Mouse (Mus musculus) thymus, postnatal 10 days (tissue): ENCODE measurements around the gene Drap1.

Experiments used
- DNase-seq, 2 experiments: peaks; one replicate each; pipeline ENCODE4 v3.0.0; 2021; ENCODE audit warnings: low spot score in 2 of 2

The Drap1 gene

DNA sequence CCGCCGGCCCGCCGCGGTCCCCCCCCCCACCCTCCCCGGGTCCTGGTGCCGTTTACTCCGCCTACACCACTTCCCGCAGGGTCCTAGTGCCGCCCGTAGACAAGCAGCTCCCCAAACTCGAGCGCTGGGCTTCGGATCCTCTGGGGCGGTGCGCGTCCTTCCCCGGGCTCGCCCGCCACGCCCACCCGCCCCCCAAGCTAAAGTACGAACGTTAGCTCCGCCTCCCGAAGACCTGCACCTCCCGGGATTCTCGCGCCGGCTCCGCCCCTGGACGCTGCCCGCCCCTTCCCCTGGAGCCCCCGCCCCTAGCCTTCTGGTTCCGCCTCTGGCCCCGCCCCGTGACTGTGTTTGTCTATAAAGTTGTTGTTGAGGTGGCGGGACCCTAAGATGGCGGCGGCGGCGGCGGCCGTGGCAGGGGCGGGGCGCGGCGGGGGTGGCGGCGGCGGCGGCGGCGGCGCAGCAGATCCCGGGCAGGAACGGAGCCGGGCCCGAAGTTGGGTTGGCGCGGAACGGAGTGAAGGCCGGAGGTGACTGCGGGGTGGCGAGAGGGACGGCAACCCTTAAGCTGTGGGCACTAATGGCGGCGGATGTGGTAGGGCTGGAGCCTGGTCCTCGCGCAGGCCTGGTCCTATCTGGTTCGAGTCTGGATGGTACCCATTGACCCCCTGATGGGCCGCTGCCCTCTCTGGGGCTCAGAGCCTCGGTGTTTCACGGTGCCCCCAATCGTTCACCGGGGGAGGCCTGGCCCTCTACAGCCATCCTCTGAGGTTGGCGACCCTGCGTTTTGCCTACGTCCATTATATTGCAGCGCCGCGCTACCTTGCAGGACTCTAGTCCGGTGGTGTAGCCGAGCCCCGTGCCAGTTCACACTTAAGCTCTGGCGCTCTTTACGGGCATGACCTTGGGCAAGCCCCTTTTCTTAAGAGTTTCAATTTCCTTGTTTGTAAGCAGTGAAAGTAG lies at the start of gene Drap1, which contains the start of gene AI837181:
Gene Drap1 (minus strand): TSS at position 198 of the 960 bp plus-strand sequence.
Gene AI837181 (plus strand): TSS at position 363 of the 960 bp plus-strand sequence.
- DNase-seq, result peak; percentile 91 to 98

GRCm38 (mm10) chr19:5473720-5474119 lies 48.9 kb upstream of the Drap1 start, which contains the start of gene Efemp2:
Efemp2 (plus strand) TSS chr19:5473954.
- DNase-seq, result peak; percentile 44 to 51

GRCm38 (mm10) chr19:5472857-5473256 lies 48.1 kb upstream of the Drap1 start:
- DNase-seq, result no peak

DNA sequence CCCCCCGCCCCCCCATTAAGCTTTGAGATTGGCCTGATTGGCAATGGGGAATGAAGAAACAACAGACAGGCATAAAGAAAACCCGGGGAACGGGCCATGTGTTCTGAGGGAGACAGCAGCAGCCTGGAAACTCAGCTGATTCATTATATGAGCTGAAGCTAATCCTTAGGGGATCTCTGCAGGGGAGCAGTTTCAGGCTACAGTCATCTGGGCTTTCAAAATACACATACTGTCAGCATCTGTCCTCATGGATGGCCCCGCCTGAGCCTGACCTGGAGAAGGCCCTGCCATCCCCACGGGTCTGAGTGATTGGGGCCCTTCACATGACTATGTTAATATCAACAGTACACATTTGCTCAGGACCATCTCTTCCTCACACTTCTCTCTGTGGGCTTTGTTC lies 47.1 kb upstream of the Drap1 start:
- no peak for DNase-seq

DNA sequence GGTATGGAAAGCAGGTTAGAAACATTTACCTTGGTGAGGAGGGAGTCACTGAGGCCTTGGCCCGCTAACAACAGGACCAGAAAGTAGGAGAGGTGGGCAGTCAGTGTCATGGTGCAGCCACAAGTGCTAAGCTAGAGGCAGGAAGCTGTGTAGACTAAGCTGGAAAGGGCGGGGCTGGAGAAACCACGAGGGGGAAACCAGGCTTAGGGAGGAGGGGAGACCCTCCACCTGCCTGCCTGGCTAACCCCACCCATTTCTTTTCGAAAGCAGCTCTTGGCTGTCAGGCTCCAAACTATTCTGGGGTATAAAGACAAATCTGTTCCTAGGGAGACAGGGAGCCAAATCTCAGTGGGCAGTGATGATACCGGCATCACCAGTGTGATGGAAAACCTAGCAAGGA lies 43.6 kb upstream of the Drap1 start, which contains the start of gene Ctsw:
Gene Ctsw (minus strand): TSS at position 134 of the 400 bp plus-strand sequence.
- DNase-seq, result peak; percentile 67 to 69

DNA sequence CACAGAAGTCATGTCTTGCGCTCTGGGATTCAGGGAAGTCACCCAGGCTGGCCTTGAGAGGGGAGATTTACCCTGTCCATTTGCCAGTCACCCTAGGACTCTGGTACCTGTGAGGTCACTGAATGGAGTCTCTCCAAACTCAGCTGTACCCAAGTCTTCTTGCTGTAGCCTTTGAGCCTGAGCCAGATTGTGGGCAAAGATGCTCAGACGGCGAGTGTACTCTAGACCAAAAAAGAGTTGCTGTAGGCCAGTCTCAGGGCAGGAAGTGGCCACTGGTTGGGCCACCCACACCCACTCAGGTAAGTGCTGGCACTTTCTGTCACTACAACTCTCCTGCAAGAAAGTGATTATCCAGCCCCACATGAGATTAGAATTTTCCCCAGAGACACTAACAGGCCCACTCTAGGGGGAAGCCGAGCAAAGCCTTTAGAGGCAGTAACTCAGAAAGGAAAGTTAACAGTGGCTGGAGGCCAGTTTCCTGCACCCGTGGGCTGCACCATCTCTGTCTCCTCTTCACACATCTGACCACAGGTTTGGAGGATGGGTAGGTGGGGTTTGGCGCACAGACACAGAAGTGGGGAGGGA lies 42.2 kb upstream of the Drap1 start:
- DNase-seq, result no peak

- no peak for DNase-seq
Measured at GRCm38 (mm10) chr19:5465037-5465436, 40.3 kb upstream of the Drap1 start.

GRCm38 (mm10) chr19:5463791-5464562 lies 39.2 kb upstream of the Drap1 start:
- DNase-seq, result peak; percentile 50 to 75

DNA sequence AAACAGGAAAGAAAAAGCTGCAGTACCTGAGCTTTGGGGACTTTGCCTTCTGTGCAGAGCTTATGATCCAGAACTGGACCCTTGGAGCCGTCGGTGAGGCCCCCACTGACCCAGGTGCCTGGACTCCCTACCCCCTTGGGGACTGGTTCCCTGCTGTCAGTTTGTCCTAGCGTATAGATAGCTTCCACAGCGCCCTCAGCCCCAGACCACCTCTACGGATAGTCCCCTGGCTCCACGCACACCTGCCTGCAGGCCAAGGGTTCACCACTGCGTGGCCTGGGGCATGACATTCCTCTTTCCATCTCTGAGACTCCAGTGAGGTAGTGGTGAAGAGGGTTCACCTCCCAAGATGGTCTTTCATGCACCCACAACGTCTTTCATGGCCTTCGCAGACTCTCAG lies 38.4 kb upstream of the Drap1 start:
- no peak for DNase-seq

DNA sequence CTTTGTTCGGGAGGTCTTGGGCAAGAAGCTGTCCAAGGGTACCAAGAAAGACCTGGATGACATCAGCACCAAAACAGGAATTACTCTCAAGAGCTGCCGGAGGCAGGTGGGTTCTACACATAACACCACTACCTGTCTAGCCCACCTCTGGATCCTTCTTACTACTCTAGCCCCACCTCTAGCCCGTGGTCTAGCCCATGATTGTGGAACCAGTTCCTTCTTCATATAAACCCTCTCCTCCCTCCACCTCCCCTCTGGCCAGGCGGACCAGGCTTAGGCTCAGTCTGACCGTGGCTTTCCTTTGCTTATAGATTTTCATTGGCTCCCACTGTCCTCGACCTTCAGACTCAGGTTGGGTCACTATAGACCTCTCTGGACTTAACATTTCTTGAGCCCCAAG lies 36.6 kb upstream of the Drap1 start:
- no peak for DNase-seq

- peak; percentile 65 to 81 for DNase-seq
Measured at GRCm38 (mm10) chr19:5460465-5460911, 35.7 kb upstream of the Drap1 start, which contains the start of gene Fibp. Fibp (plus strand) TSS chr19:5460615.

DNA sequence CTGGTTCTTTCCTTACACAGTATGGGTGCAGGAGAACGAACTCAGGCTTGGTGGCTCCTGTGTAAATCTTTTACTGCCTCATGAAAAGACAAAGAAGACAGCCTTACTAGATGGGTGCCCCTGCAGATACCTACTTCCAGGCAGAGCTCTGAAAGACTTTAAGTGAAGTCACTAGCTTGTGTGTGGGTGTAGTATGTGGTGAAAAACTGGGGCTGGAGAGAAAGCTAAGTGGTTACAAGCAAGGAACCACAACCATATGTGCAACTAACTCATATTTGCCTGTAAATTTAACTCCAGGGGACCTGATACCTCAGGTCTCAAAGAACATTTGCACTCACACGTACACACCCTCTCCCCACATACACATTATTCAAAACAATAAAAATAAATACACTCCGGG lies 35.1 kb upstream of the Drap1 start:
- no peak for DNase-seq

DNA sequence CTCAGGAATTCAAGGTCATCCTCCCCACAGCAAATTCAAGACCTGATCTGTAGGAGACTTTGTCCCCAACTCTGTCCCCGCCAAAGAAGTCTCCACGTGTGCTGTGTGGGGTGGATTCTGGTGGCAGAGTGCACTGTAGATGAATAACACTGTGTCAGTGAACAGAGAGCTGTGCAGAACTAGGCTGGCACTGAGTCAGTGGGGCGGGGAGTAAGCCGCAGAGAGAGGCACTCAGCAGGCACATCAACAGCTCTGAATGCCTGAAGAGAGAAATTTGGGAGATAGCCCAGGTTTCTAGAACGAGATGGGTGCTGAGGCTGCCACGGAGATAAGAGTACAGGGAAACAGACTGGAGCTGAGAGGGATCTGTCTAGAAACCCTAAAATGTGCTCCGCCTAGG lies 34.2 kb upstream of the Drap1 start:
- no peak for DNase-seq

DNA sequence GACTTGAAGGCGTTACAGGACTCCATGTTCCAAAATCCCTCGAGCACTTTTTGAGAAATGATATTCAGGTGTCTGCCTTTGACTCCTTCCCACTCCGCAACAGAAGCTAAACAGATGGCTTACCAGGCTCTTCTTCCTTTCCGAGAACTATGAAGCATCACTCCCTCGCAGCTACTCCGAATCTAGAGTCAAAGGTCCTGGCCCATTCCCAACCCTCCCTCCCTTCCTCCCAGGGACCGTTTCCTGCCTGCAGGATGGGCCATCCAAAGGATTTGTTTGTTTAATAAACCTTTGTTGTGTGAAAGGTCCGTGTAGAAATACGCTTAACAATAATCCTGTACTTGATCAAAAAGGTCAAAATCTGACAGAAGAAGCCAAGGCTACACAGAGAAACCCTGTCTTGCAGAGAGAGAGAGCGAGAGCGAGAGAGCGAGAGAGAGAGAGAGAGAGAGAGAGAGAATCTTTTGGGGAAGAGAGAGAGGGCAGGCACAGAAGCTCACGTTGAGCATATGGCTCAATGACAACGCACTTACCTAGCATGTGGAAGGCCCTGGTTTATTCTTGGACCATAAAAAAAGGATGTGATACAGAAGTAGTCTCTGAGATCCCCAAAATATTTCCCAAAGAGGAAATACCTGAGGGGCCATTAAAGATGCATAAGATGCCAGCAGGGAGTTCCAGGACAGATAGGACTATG lies 33.1 kb upstream of the Drap1 start, which contains the start of gene Ccdc85b:
Gene Ccdc85b (minus strand): TSS at position 149 of the 697 bp plus-strand sequence.
- DNase-seq, result no peak

DNA sequence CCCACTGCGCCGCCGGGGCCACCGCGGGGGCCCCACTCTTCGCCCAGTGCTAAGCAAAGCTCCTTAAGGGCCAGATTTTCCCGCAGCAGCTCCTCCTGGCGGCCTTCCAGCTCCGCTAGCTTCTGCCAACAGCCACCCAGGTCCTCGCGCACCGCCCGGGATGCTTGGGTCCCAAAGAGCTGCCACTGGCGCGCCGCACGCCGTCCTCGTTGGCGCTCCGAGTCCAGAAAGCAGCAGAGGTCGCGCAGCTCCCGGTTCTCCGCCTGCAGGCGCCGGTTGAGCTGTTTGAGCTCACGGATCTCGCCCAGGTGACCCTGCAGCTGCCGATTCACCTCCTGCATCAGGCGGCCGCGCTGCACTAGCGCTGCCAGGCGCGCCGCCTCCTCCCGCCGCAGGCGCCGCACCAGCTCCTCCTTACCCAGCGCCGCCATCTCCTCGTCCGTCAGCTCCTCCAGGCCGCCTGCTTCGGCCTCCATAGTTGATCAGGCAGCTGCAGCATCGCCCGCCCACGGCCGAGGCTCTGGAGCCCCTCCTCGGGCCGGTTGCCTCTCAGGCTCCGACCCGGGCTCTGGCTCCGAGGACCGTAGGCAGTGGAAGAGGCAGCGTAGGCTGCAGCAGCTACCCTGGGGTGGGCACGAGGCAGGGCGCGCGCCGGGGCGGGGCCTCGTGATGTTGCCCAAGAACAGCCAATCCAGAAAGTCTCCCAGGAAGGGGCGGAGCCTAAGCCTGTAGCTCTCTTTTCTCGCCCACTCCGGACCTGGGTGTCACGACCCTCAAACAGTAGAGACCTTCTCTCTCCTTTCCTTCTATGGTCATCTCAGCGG lies 32.4 kb upstream of the Drap1 start:
- DNase-seq, result peak; percentile 94 to 96

GRCm38 (mm10) chr19:5456241-5456921 lies 31.6 kb upstream of the Drap1 start:
- DNase-seq, result no peak

GRCm38 (mm10) chr19:5455568-5455967 lies 30.8 kb upstream of the Drap1 start:
- no peak for DNase-seq

DNA sequence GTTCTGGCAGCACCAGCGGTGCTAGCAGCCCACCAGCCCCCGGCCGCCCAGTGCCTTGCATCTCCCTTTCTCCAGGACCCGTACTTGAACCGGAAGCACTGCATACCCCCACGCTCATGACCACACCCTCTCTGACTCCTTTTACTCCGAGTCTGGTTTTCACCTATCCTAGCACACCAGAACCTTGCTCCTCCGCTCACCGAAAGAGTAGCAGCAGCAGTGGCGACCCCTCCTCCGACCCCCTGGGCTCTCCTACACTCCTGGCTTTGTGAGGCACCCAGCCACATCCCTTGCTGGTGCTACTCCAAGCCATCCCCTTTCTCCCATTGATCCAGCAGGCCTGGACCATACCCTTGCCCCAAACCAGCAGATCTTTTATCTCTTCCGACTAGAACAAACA lies 30.3 kb upstream of the Drap1 start:
- no peak for DNase-seq

DNA sequence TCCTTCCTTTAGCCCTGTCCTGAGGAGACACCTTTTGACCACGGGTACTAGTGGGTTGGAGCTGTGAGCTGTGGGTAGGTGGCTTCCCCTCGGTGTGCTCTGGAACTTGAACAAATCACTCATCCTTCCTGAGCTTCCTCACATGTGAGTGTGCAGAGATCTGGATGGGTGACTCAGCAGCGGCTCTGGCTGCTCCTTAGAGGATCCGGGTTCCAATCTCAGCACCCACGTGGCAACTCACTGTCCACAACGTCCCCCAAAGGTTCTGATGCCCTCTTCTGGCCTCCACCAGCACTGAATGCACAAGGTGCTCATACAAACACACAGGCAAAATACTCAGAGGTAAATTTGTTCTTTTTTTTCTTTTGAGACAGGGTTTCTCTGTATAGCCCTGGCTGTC lies 27.0 kb upstream of the Drap1 start:
- no peak for DNase-seq

DNA sequence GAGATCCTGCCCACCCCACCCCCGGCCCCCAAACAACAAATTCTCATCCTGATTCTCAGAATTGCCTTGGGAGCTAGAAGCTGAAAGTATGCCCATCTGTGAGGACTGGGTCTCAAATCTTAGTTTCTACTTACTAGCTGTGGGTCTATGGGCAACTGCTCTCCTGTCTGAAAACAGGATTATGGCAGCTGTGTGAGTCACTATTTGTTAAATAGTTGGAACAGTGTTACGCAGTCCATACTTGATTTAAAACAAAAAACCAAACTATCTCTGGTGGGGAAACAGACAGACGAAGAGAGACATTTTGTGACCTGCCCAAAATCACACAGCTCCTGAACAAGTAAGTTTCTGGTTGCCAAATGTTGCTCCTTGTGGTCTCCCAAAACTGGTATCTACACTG lies 24.9 kb upstream of the Drap1 start:
- DNase-seq, result no peak
